Mouse (Mus musculus): Measurements from ENCODE around the gene Hilpda.
A peak's percentile ranks its signal among the peaks of the same experiment; 100 is the strongest.

Gene Hilpda

GRCm38 (mm10) chr6:29272312-29273072 is at the start of gene Hilpda:
TSS of gene Hilpda (plus strand) at chr6:29272488.
- DNase-seq (ENCODE audit: low read depth): peak; percentile 91

- DNase-seq (ENCODE audit: low read depth): no peak
These were observed 42.9 kb upstream of the Hilpda start for GRCm38 (mm10) chr6:29229265-29229913.

GRCm38 (mm10) chr6:29230386-29230785 is 41.9 kb upstream of the Hilpda start:
- DNase-seq (ENCODE audit: low read depth): no peak

GRCm38 (mm10) chr6:29231799-29232198 is 40.5 kb upstream of the Hilpda start:
- no peak for DNase-seq (ENCODE audit: low read depth)

- no peak for DNase-seq (ENCODE audit: low read depth)
These were observed 40.0 kb upstream of the Hilpda start for GRCm38 (mm10) chr6:29232321-29232720.

- no peak for DNase-seq (ENCODE audit: low read depth)
These were observed 38.6 kb upstream of the Hilpda start for GRCm38 (mm10) chr6:29233710-29234109.

GRCm38 (mm10) chr6:29234272-29234671 is 38.0 kb upstream of the Hilpda start:
- DNase-seq (ENCODE audit: low read depth): no peak

- peak; percentile 61 for DNase-seq (ENCODE audit: low read depth)
These were observed 31.5 kb upstream of the Hilpda start for GRCm38 (mm10) chr6:29240806-29241205.

GRCm38 (mm10) chr6:29241697-29242096 is 30.6 kb upstream of the Hilpda start:
- DNase-seq (ENCODE audit: low read depth): no peak

- no peak for DNase-seq (ENCODE audit: low read depth)
These were observed 30.0 kb upstream of the Hilpda start for GRCm38 (mm10) chr6:29242265-29242664.

- no peak for DNase-seq (ENCODE audit: low read depth)
These were observed 26.8 kb upstream of the Hilpda start for GRCm38 (mm10) chr6:29245272-29246120.

- no peak for DNase-seq (ENCODE audit: low read depth)
These were observed 26.1 kb upstream of the Hilpda start for GRCm38 (mm10) chr6:29246183-29246582.

- DNase-seq (ENCODE audit: low read depth): no peak
These were observed 25.7 kb upstream of the Hilpda start for GRCm38 (mm10) chr6:29246585-29246984.

- no peak for DNase-seq (ENCODE audit: low read depth)
These were observed 25.2 kb upstream of the Hilpda start for GRCm38 (mm10) chr6:29247072-29247471.

- DNase-seq (ENCODE audit: low read depth): no peak
These were observed 12.9 kb upstream of the Hilpda start for GRCm38 (mm10) chr6:29259418-29259817.

- no peak for DNase-seq (ENCODE audit: low read depth)
These were observed 10.5 kb upstream of the Hilpda start for GRCm38 (mm10) chr6:29261831-29262230.

- DNase-seq (ENCODE audit: low read depth): no peak
These were observed 8.4 kb upstream of the Hilpda start for GRCm38 (mm10) chr6:29263650-29264455.

GRCm38 (mm10) chr6:29264456-29264781 is 7.9 kb upstream of the Hilpda start:
- no peak for DNase-seq (ENCODE audit: low read depth)

- DNase-seq (ENCODE audit: low read depth): no peak
These were observed 5.4 kb upstream of the Hilpda start for GRCm38 (mm10) chr6:29266936-29267335.

GRCm38 (mm10) chr6:29269006-29269668 is 3.2 kb upstream of the Hilpda start:
- no peak for DNase-seq (ENCODE audit: low read depth)

- peak; percentile 9 for DNase-seq (ENCODE audit: low read depth)
These were observed 1.3 kb upstream of the Hilpda start for GRCm38 (mm10) chr6:29270961-29271360.
